Mouse (Mus musculus) liver, adult 2 months (tissue): ENCODE data around the gene Cdc14a. TPM values are rescaled to one million over a fixed set of nuclear protein-coding genes. Genes with fewer than 3 reads are reported as not detected.

Source experiments
- DNase-seq: peaks from one replicate; pipeline ENCODE4 v3.0.0-alpha.2; 2011; ENCODE audit warnings: low read depth, low spot score; ENCODE audit errors: extremely low read depth
- H3K27ac ChIP-seq: fragments of 200-500 bp; replicated peaks from 2 replicates; pipeline ENCODE4 v1.5.1; 2012; ENCODE audit warnings: low read depth, mild to moderate bottlenecking, control low read depth, inconsistent platforms, low read length; ENCODE audit not compliant: insufficient read depth
- H3K27me3 ChIP-seq: fragments of 200-500 bp; 2 replicates; pipeline ENCODE4 v1.6.1; 2012; ENCODE audit warnings: mild to moderate bottlenecking, moderate library complexity, low read length, inconsistent platforms; ENCODE audit not compliant: control insufficient read depth, insufficient read depth
- H3K36me3 ChIP-seq: fragments of 200-500 bp; 2 replicates; pipeline ENCODE4 v1.6.1; 2012; ENCODE audit warnings: low read length, inconsistent platforms; ENCODE audit not compliant: control insufficient read depth, insufficient read depth
- H3K4me1 ChIP-seq: fragments of 200-500 bp; 2 replicates; pipeline ENCODE4 v1.6.1; 2011; ENCODE audit warnings: low read length; ENCODE audit not compliant: control insufficient read depth, insufficient read depth
- H3K4me3 ChIP-seq: fragments of 200-500 bp; 2 replicates; pipeline ENCODE4 v1.5.1; 2011; ENCODE audit warnings: low read depth, mild to moderate bottlenecking, control low read depth, low read length, moderate library complexity; ENCODE audit not compliant: insufficient read depth
- H3K79me2 ChIP-seq: fragments of 200-500 bp; 2 replicates; pipeline ENCODE4 v1.6.1; 2012; ENCODE audit warnings: inconsistent platforms, mild to moderate bottlenecking, low read length, moderate library complexity; ENCODE audit not compliant: control insufficient read depth, insufficient read depth
- H3K9ac ChIP-seq: fragments of 200-500 bp; 2 replicates; pipeline ENCODE4 v1.6.1; 2012; ENCODE audit warnings: low read depth, mild to moderate bottlenecking, control low read depth, inconsistent platforms, low read length
- CTCF ChIP-seq: fragments of 200-500 bp; IDR thresholded peaks from 2 replicates; pipeline ENCODE4 v1.5.1; 2011; ENCODE audit warnings: low read depth, low read length, control low read depth
- POLR2A ChIP-seq: fragments of 200-500 bp; IDR thresholded peaks from 2 replicates; pipeline ENCODE4 v1.6.1; 2011; ENCODE audit warnings: low read length, control low read depth; ENCODE audit not compliant: insufficient read depth; ENCODE audit errors: extremely low read depth
- WGBS: fragments of 180-500 bp; shearing (Covaris S2); methylation state at CpG from one replicate; pipeline ENCODE4 v1.1.7; 2018; 5-methylcytosine and 5-hydroxymethylcytosine counted together
- polyA plus RNA-seq: library from polyadenylated mRNA; depleted of rRNA; stranded (reverse); fragments of >200 nt; gene quantifications from 2 replicates; pipeline ENCODE4 v1.2.3, GENCODE M21; 2012
- total RNA-seq: library from RNA; depleted of rRNA; stranded (reverse); fragments of >200 nt; gene quantifications from 2 replicates; pipeline ENCODE4 v1.2.3, GENCODE M21; 2014

The Cdc14a gene
- total and polyA plus RNA-seq, 2 experiments: 0.50 to 1.1 TPM

DNA sequence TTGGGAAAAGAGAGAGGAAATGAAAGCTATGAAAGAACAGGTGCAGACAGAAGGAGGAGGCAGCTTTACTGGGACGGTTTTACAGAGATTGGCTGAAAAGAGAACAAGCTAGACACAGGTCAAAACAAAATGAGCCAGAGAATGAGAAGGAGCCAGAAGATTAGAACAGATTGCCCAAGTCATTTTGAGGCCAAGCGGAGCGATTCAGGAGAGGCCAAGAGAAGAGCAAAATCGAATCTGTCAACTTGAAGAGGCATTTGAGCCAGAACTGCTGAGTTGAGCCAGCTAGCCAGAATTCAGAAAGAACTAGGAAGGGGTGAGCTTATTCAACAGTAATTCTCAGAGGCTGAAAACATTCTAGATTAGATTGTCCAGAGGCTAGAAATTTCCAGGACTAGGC, 88.8 kb downstream of the Cdc14a start:
- Histone ChIP-seq H3K9ac (no peak overlapping the region), H3K4me1 (peaks cover 8% of the 10 kb centered on the region; the same call in 1 of the 2 replicates), H3K79me2 (no peaks in the 10 kb centered on the region), H3K27me3 (no peaks in the 10 kb centered on the region), H3K36me3 (no peaks in the 10 kb centered on the region), H3K4me3 (no peak overlapping the region), H3K27ac (no peak overlapping the region)
- peak; percentile 85 for DNase-seq
- WGBS: 28% methylated on average over 4 of the region's 4 CpGs
- TF ChIP-seq CTCF (no peak), POLR2A (no peak)

DNA sequence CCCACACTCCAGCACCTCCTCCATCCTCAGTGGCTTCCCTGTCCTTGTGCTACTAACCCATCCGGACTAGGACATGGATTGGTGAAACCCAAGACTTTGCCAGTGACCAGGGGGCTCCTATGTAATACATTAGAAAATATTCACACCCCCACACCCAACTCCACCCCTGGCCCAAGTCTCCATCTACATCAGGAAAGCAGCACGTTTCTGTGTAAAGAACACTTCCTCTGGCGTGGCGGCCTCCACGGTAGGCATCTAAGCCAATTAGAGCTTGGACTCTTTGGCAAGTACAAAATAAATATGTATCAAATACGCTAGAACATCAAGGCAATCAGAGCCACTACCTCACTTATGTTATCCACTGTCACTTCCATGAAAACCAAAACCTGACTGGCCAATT, 90.1 kb downstream of the Cdc14a start:
- WGBS: 34% methylated on average over 6 of the region's 6 CpGs
- Histone ChIP-seq H3K27ac (no peak overlapping the region), H3K4me3 (no peak overlapping the region), H3K36me3 (no peaks in the 10 kb centered on the region), H3K9ac (no peak overlapping the region), H3K4me1 (peaks cover 11% of the 10 kb centered on the region; the same call in 1 of the 2 replicates), H3K27me3 (no peaks in the 10 kb centered on the region), H3K79me2 (no peaks in the 10 kb centered on the region)
- DNase-seq: peak; percentile 64
- TF ChIP-seq POLR2A: no peak

DNA sequence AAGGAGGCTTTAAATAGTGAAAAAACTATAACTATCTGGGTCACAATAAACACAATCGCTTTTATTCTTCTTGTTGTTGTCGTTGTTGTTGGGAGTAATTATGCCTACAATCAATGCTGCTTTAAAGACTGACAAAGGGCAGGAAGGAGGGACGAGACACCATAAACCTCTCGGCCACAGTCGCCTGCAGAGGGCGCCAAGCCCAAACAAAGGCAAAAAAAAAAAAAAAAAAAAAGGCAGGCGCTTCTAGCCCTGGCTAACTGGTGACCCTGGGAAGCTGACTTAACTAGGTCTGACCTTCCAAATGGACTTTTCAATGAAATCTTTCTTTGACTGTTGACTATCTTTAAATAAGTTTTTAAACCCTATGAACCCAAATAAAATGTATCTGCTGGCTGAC, 90.6 kb downstream of the Cdc14a start:
- TF ChIP-seq POLR2A (no peak), CTCF (peak; percentile 71)
- Histone ChIP-seq H3K79me2 (no peaks in the 10 kb centered on the region), H3K4me3 (no peak overlapping the region), H3K9ac (no peak overlapping the region), H3K27ac (no peak overlapping the region), H3K36me3 (no peaks in the 10 kb centered on the region), H3K4me1 (peaks cover 11% of the 10 kb centered on the region; the same call in 1 of the 2 replicates), H3K27me3 (no peaks in the 10 kb centered on the region)
- WGBS: 13% methylated on average over 7 of the region's 7 CpGs
- DNase-seq: peak; percentile 86

GRCm38 (mm10) chr3:116331811-116332464, 91.9 kb downstream of the Cdc14a start:
- DNase-seq: peak; percentile 62
- no peaks in the 10 kb centered on the region for H3K79me2 ChIP-seq
- no peak overlapping the region for H3K9ac ChIP-seq
- no peak overlapping the region for H3K27ac ChIP-seq
- H3K4me3 ChIP-seq: no peak overlapping the region
- H3K27me3 ChIP-seq: no peaks in the 10 kb centered on the region
- TF ChIP-seq CTCF (peak; percentile 62), POLR2A (no peak)
- no peaks in the 10 kb centered on the region for H3K36me3 ChIP-seq
- WGBS: 42% methylated on average over 8 of the region's 8 CpGs
- peaks cover 11% of the 10 kb centered on the region; the same call in 1 of the 2 replicates for H3K4me1 ChIP-seq

- H3K79me2 ChIP-seq: no peaks in the 10 kb centered on the region
- WGBS: 76% methylated on average over 8 of the region's 8 CpGs
- no peak for TF ChIP-seq CTCF
- no peak for TF ChIP-seq POLR2A
Measured at GRCm38 (mm10) chr3:116329976-116330375, 93.9 kb downstream of the Cdc14a start.

GRCm38 (mm10) chr3:116329023-116329762, 94.6 kb downstream of the Cdc14a start:
- no peak overlapping the region for H3K27ac ChIP-seq
- no peak for TF ChIP-seq CTCF
- no peak for TF ChIP-seq POLR2A
- H3K4me1 ChIP-seq: peaks cover 8% of the 10 kb centered on the region; the same call in 1 of the 2 replicates
- 46% methylated on average over 18 of the region's 18 CpGs for WGBS
- no peaks in the 10 kb centered on the region for H3K79me2 ChIP-seq
- H3K27me3 ChIP-seq: no peaks in the 10 kb centered on the region
- H3K36me3 ChIP-seq: no peaks in the 10 kb centered on the region
- H3K4me3 ChIP-seq: no peak overlapping the region
- DNase-seq: peak; percentile 98
- H3K9ac ChIP-seq: no peak overlapping the region

More at GRCm38 (mm10) chr3:116329976-116330375, 93.9 kb downstream of the Cdc14a start:
- peaks cover 11% of the 10 kb centered on the region; the same call in 1 of the 2 replicates for H3K4me1 ChIP-seq
- H3K27ac ChIP-seq: no peak overlapping the region
- peak; percentile 35 for DNase-seq
- H3K36me3 ChIP-seq: no peaks in the 10 kb centered on the region
- no peak overlapping the region for H3K4me3 ChIP-seq
- H3K27me3 ChIP-seq: no peaks in the 10 kb centered on the region
- H3K9ac ChIP-seq: no peak overlapping the region
